Mouse (Mus musculus) neural tube, embryonic 13.5 days (tissue): ENCODE data around the gene Tmem108. TPM values are rescaled to one million over a fixed set of nuclear protein-coding genes. Genes with fewer than 3 reads are reported as not detected.

Source experiments
- ATAC-seq: fragments of 200-750 bp; cut with Nextera tagmentation; 2 replicates; pipeline ENCODE4 v1.8.0; 2017; ENCODE audit warnings: low read depth, mild to moderate bottlenecking, moderate TSS enrichment, moderate library complexity
- H3K27ac ChIP-seq: fragments of 300-500 bp; sonication (generic); replicated peaks from 2 replicates; pipeline ENCODE4 v1.5.1; 2015; ENCODE audit warnings: moderate library complexity, mild to moderate bottlenecking, inconsistent platforms
- H3K27me3 ChIP-seq: fragments of 300-500 bp; sonication (generic); 2 replicates; pipeline ENCODE4 v1.6.1; 2015; ENCODE audit warnings: mild to moderate bottlenecking, inconsistent platforms
- H3K36me3 ChIP-seq: fragments of 300-500 bp; sonication (generic); 2 replicates; pipeline ENCODE4 v1.6.1; 2015; ENCODE audit warnings: mild to moderate bottlenecking, inconsistent platforms
- H3K4me1 ChIP-seq: fragments of 300-500 bp; sonication (generic); replicated peaks from 2 replicates; pipeline ENCODE4 v1.6.1; 2015; ENCODE audit warnings: inconsistent platforms
- H3K4me2 ChIP-seq: fragments of 300-500 bp; sonication (generic); 2 replicates; pipeline ENCODE4 v1.6.1; 2015; ENCODE audit warnings: inconsistent platforms, mild to moderate bottlenecking, moderate library complexity
- H3K4me3 ChIP-seq: fragments of 300-500 bp; sonication (generic); 2 replicates; pipeline ENCODE4 v1.5.1; 2015; ENCODE audit warnings: mild to moderate bottlenecking, inconsistent platforms
- H3K9ac ChIP-seq: fragments of 300-500 bp; sonication (generic); 2 replicates; pipeline ENCODE4 v1.6.1; 2015; ENCODE audit warnings: moderate library complexity, mild to moderate bottlenecking, inconsistent platforms
- H3K9me3 ChIP-seq: fragments of 300-500 bp; sonication (generic); 2 replicates; pipeline ENCODE4 v1.6.1; 2016; ENCODE audit warnings: inconsistent platforms
- WGBS: fragments of 180-500 bp; shearing (Covaris S2); methylation state at CpG from one replicate; pipeline ENCODE4 v1.1.7; 2015; 5-methylcytosine and 5-hydroxymethylcytosine counted together
- polyA plus RNA-seq: library from polyadenylated mRNA; unstranded; fragments of >200 nt; fragmentation: Nextera tagmentation; extraction: Ambion mirVana; gene quantifications from 2 replicates; pipeline ENCODE4 v1.2.1, GENCODE M21; 2015

Tmem108 gene
- polyA plus RNA-seq, 1 experiment from 2014 or later = 24.9 TPM

DNA sequence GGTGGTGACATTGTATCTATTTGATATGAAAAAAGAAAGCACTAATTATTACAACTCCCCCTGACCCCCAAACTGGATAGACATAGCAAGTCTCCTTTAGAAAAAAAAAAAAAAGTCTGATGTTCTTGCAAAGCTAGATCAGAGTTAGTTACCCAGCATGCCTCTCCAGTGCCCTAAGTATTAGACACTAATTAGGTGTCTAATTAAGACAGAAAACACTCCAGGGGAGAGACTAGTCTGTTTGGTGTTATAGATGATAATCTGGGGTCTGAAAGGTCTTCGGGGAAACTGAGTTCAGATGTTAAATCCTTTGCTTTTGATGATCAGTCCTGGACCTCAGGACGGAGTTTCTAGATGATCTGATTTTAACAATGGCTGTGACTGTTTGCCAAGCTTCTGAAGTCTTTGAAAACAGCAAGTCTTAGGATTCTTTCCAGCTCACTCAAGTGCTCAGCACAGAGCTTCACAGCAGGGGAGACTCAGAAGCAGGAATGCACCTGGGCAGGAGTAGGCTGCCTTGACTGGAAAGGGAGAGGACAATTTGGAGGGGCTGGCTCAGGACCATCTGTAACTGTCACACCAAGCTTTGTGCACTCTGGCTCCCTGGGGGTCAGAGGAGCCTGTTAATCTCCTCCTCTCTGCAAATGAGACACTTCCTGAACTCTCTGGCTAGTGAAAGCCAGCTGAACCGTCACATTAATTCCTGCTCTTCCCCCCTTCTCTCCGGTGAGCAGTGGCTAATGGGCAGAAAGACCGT is 187.5 kb downstream of the Tmem108 start:
- no peak overlapping the region for H3K4me2 ChIP-seq

DNA sequence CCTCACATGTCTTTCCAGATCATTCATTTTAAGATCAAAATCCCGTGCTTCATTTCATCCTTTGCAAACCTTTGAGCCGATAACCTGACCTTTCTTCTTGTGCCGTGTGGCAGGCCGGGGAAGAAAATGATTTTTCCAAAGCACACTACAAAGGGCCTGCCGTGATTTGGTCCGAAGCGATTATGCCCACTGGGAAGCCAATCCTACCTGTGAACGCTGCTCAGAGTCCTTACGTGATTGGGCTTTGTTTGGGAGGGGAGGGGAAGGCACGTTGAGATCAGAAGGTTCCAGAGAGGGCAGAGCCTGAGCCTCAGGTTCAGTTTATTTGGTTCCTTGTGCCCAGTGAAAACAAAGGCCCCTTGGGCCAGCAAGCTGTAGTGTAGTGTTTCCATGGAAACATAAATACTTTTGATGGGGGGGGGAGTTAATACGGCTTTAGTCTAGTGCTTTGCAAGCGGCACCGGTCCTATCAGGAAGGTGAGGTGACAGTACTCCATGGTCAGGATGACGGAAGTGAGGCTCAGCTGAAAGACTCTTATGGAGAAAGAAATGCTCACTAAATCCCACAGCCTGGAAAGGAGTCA is 191.4 kb downstream of the Tmem108 start:
- H3K27ac ChIP-seq = no peak overlapping the region
- peaks cover 32% of the 10 kb centered on the region for H3K4me1 ChIP-seq
- H3K4me3 ChIP-seq = no peak overlapping the region
- no peak overlapping the region for H3K9ac ChIP-seq
- no peak for ATAC-seq
- 68% methylated on average over 14 of the region's 14 CpGs for WGBS
- no peaks in the 10 kb centered on the region for H3K36me3 ChIP-seq
- H3K4me2 ChIP-seq = no peak overlapping the region
- H3K9me3 ChIP-seq = no peaks in the 10 kb centered on the region
- H3K27me3 ChIP-seq = no peaks in the 10 kb centered on the region

More for the DNA sequence above, 187.5 kb downstream of the Tmem108 start:
- Histone ChIP-seq H3K4me3 (no peak overlapping the region), H3K4me1 (peaks cover 59% of the 10 kb centered on the region), H3K9me3 (no peaks in the 10 kb centered on the region), H3K27me3 (no peaks in the 10 kb centered on the region), H3K27ac (peak overlapping the region; percentile 69), H3K9ac (no peak overlapping the region), H3K36me3 (no peaks in the 10 kb centered on the region)
- WGBS = 2% methylated on average over 5 of the region's 5 CpGs
- ATAC-seq = peak; percentile 79

DNA sequence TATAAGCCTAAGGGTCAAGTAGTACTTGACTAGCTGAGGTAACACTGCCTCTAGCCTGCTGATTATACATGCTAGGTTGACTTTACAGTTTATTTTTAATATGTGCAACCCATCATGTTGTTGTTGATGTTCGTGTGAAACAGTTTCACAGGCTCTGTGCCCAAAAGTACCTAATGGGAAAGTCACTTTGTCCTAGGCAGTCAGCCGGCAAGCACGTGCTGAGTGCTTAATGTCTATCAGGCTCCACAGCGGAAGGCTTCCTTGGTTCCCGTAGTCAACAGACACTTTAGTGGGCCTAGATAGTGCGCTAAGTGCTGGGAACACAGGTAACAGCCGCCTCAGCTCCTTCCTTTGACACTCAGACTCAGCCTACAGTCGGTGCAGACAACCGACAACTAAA is 192.7 kb downstream of the Tmem108 start:
- Histone ChIP-seq H3K36me3 (no peaks in the 10 kb centered on the region), H3K4me1 (peaks cover 27% of the 10 kb centered on the region), H3K4me3 (no peak overlapping the region), H3K9me3 (no peaks in the 10 kb centered on the region), H3K27me3 (no peaks in the 10 kb centered on the region), H3K9ac (no peak overlapping the region), H3K4me2 (no peak overlapping the region), H3K27ac (no peak overlapping the region)
- 86% methylated on average over 9 of the region's 9 CpGs for WGBS
- no peak for ATAC-seq

DNA sequence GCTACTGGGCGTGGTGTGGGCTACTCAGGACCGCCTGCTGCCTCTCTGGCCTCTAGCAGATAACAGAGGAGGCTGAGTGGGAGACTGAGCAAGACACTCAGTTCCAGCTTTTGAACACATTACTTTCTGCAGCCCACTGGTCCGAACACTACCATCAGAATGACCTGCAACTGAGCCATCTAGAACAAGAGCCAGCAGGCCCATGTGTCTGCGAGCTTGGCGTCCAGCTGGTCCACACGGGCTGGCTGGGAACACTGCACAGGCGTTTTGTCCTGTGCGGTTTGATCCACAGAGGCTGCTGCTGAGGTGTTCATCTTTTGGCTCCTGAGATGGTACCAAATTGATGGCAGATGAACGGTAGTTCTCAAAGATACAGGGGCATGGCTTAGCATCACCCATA is 196.5 kb downstream of the Tmem108 start:
- Histone ChIP-seq H3K36me3 (no peaks in the 10 kb centered on the region), H3K27ac (no peak overlapping the region), H3K9me3 (no peaks in the 10 kb centered on the region), H3K9ac (no peak overlapping the region), H3K4me3 (no peak overlapping the region), H3K27me3 (no peaks in the 10 kb centered on the region), H3K4me1 (peaks cover 30% of the 10 kb centered on the region), H3K4me2 (no peak overlapping the region)
- no peak for ATAC-seq
- 93% methylated on average over 9 of the region's 9 CpGs for WGBS

DNA sequence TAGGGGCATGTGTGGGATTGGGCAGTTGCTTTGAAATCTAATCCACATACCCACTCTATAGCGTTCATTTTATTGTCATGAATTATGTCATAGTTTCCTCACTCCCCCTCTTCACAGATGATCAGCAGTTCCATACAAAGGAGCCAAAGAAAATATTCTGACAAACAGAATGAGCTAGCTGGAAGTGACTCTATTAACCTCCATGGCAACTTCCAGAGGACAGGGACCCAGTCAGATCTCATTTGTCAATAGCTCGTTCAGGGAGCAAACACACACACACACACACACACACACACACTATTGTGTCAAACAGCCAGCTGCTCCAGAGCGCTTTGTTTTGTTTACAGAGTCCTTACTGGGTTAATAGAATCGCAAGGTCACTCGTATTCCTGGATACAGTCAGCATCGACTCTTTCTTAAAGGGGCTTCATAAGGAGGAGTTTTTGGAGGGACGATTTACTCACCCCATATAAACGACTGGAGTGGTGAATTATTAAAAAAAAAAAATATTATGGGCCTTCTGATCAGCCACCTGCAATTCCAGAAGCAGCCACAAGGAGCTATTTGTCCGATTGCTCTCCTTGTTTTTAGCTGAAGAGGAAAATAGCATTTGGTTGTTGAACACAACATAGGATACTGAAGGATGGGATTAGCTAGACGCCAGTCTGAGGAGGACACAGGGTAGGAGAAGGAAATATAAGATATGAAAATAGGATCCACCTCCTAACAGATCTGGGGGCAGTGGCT is 197.6 kb downstream of the Tmem108 start:
- Histone ChIP-seq H3K9me3 (no peaks in the 10 kb centered on the region), H3K27me3 (no peaks in the 10 kb centered on the region), H3K27ac (peak overlapping the region; percentile 61; the same call in 1 of the 2 replicates), H3K4me2 (no peak overlapping the region), H3K36me3 (no peaks in the 10 kb centered on the region), H3K4me3 (no peak overlapping the region), H3K4me1 (peaks cover 39% of the 10 kb centered on the region), H3K9ac (no peak overlapping the region)
- 24% methylated on average over 10 of the region's 10 CpGs for WGBS
- ATAC-seq = no peak

DNA sequence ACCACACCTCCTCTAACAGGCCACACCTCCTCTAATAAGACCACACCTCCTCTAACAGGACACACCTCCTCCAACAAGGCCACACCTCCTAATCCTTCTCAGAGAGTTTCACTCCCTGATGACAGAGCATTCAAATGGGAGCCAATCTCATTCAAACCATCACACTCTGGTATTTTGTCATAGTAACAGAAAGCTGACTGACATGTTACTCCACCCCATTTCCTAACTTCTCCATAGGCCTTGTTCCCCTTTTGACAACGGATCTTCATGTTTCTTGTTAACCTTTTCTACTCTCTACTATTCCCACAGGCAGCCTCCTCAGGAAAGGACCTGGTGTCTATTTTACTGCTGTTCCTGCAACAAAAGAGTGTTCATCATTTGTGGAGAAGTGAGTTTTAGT is 199.6 kb downstream of the Tmem108 start:
- H3K27ac ChIP-seq = no peak overlapping the region
- H3K27me3 ChIP-seq = no peaks in the 10 kb centered on the region
- H3K36me3 ChIP-seq = no peaks in the 10 kb centered on the region
- H3K9ac ChIP-seq = no peak overlapping the region
- H3K4me3 ChIP-seq = no peak overlapping the region
- 87% methylated on average over 1 of the region's 1 CpGs for WGBS
- no peak overlapping the region for H3K4me2 ChIP-seq
- peaks cover 57% of the 10 kb centered on the region for H3K4me1 ChIP-seq
- ATAC-seq = no peak
- H3K9me3 ChIP-seq = no peaks in the 10 kb centered on the region

DNA sequence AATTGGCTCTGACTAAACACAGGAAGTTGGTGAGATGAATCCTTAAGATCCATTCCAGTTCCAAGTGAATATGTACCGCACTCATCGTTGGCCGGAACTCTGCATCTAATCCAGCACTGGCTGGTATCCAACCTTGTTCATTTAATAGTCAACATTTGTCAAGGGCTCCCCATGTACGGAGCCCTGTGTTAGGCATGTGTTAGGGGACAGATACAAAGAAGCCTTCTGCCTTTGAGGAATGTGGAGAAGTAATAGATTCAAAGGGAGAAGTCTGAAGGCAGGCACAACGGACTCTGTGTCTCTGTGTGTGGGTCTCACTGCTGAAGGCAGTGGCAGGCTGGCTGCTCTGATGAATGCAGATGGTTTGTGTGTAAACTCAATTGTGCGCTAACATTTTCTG is 202.9 kb downstream of the Tmem108 start:
- WGBS = 40% methylated on average over 6 of the region's 6 CpGs
- Histone ChIP-seq H3K36me3 (no peaks in the 10 kb centered on the region), H3K4me2 (no peak overlapping the region), H3K4me3 (no peak overlapping the region), H3K9me3 (no peaks in the 10 kb centered on the region), H3K9ac (no peak overlapping the region), H3K27me3 (peaks cover 10% of the 10 kb centered on the region; the same call in 1 of the 2 replicates), H3K27ac (peak overlapping the region; percentile 85), H3K4me1 (peaks cover 69% of the 10 kb centered on the region)
- ATAC-seq = peak; percentile 60

DNA sequence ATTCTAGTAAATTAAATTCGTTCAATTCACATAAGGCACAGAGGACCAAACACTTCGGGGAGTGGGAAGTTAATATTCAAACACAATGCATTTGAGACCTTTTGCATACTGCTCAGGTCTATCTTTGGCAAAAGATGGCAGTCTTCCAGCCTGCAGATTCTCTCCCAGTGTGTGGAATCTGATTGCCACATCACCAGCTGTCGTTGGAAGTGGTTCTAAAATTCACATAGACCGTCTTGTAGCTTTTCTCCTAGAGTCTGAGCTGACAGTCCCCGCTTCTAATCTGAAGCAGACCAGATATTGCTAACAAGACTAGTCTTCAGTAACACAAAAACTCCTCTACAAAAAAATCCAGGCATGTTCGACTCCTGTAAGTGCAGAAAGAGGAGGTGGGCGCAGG is 203.4 kb downstream of the Tmem108 start:
- H3K9me3 ChIP-seq = no peaks in the 10 kb centered on the region
- H3K27ac ChIP-seq = peak overlapping the region; percentile 85
- no peak overlapping the region for H3K9ac ChIP-seq
- no peak for ATAC-seq
- H3K4me3 ChIP-seq = no peak overlapping the region
- 68% methylated on average over 7 of the region's 7 CpGs for whole genome bisulfite sequencing
- no peak overlapping the region for H3K4me2 ChIP-seq
- peaks cover 64% of the 10 kb centered on the region for H3K4me1 ChIP-seq
- peaks cover 10% of the 10 kb centered on the region; the same call in 1 of the 2 replicates for H3K27me3 ChIP-seq
- H3K36me3 ChIP-seq = no peaks in the 10 kb centered on the region

DNA sequence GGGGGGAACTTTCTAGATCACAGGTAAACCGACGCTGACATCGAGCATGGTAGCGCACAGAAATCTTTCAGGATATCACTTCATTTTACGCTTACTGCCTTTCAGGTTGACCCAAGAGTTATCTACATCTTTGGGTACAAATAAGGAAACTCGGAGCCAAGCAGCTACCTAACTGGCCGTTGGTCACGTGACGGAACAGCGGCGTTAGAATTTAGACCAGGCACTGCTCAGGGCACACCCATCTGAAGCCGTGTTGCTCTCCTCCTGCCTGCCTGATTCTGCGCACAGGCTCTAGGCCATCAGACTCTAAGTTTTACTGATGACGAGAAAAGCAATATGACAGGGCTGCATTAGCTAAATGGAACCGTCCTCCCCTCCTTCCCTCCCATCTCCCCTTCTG is 204.6 kb downstream of the Tmem108 start:
- peaks cover 74% of the 10 kb centered on the region for H3K4me1 ChIP-seq
- H3K4me3 ChIP-seq = no peak overlapping the region

DNA sequence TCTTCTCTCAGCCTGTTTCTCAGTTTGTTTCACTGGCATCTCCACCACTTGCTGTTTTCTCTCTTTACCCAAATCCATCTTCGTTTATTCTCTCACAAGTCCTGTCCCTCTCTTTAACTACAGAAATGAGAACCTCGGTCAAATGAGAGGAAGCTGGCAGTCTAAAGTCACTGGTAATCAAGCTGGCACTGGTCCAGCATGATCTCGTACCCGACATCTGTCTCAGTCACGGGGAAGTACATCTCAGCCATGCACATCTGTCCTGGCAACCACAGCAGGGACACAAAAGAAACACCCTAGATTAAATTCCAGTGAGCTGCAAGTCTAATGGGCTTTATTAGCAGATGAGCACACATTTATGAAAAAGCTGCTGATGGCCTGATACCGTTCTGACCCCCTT is 206.3 kb downstream of the Tmem108 start:
- Histone ChIP-seq H3K27me3 (peaks cover 10% of the 10 kb centered on the region; the same call in 1 of the 2 replicates), H3K27ac (peak overlapping the region; percentile 72), H3K4me3 (no peak overlapping the region), H3K4me2 (no peak overlapping the region), H3K9ac (no peak overlapping the region), H3K4me1 (peaks cover 82% of the 10 kb centered on the region), H3K36me3 (no peaks in the 10 kb centered on the region), H3K9me3 (no peaks in the 10 kb centered on the region)
- 29% methylated on average over 6 of the region's 6 CpGs for WGBS
- ATAC-seq = no peak

More for the DNA sequence above, 204.6 kb downstream of the Tmem108 start:
- Histone ChIP-seq H3K27me3 (peaks cover 10% of the 10 kb centered on the region; the same call in 1 of the 2 replicates), H3K9ac (no peak overlapping the region), H3K36me3 (no peaks in the 10 kb centered on the region), H3K9me3 (no peaks in the 10 kb centered on the region), H3K4me2 (no peak overlapping the region), H3K27ac (no peak overlapping the region)
- WGBS = 92% methylated on average over 15 of the region's 15 CpGs
- ATAC-seq = no peak

DNA sequence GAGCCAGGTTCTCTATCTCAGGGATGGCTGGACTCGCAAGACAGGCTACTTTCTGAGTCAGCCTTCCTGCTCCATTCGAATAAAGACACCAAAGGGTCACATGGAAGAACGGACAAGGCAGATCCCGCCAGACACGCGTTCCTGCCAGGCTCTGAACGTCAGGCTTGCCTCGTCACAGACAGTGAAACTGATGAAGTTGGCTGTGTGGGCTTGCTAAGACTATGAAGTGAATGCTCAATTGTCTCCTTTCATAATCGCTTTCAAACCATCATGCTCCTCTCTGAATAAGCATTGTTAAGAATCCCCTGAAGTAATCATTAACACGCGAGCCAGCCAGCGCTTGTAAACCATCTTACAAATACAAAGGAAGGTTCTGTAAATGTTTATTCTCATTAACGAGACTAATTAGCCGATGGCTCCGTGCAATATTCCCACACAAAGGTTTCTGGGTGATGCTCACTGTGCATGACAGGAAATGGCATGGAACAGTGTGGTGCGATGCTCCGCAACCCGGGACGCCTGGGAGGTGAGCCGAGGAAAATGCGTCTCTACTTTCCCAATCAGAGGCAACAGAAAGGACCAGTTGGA is 210.9 kb downstream of the Tmem108 start:
- ATAC-seq = peak; percentile 57
- Histone ChIP-seq H3K27ac (peak overlapping the region; percentile 81), H3K4me3 (0 out of 2 replicates have a peak overlapping the region, but pooled peaks have one; percentile 4), H3K4me2 (peak overlapping the region; percentile 43), H3K36me3 (no peaks in the 10 kb centered on the region), H3K4me1 (peaks cover 79% of the 10 kb centered on the region), H3K9ac (peak overlapping the region; percentile 45), H3K27me3 (peaks cover 6% of the 10 kb centered on the region; the same call in 1 of the 2 replicates), H3K9me3 (no peaks in the 10 kb centered on the region)
- 17% methylated on average over 21 of the region's 21 CpGs for WGBS

DNA sequence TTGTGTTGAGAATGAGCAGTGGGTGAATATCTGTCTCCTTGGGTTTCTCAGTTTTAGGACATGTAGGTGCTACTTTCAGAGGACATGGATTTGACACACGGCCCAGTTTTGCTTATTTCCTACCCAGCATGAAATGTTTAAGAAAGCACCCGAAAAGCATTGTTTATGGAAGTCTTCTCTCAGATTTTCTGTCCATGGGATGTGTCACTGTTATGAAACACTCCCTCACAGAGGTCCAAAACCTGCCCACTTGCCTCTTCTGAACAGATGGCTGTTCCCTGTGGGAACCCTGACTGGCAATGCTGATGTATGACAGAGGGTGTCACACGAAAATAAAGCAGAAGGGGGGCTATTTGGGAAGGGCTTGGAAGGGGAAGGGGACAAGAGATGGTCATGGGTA is 212.5 kb downstream of the Tmem108 start:
- H3K4me1 ChIP-seq = peaks cover 76% of the 10 kb centered on the region
- no peak overlapping the region for H3K27ac ChIP-seq
- no peak overlapping the region for H3K9ac ChIP-seq
- H3K27me3 ChIP-seq = peaks cover 2% of the 10 kb centered on the region; the same call in 1 of the 2 replicates
- no peak overlapping the region for H3K4me2 ChIP-seq
- no peak overlapping the region for H3K4me3 ChIP-seq
- ATAC-seq = no peak
- no peaks in the 10 kb centered on the region for H3K9me3 ChIP-seq
- no peaks in the 10 kb centered on the region for H3K36me3 ChIP-seq
- WGBS = 46% methylated on average over 3 of the region's 3 CpGs
